Mouse (Mus musculus) cerebellum, adult 2 months (tissue): ENCODE measurements at regions not wholly inside any gene's neighbourhood (a gene's known extent, or its start where the extent isn't known, plus 50 kb on each side); places are given as distances from the start of the nearest gene placed in this dataset.

Source experiments
- DNase-seq, 2 experiments: peaks; one replicate each; pipeline ENCODE4 v3.0.0; 2021
- H3K27ac ChIP-seq: fragments of 200-500 bp; 2 replicates; pipeline ENCODE4 v1.5.1; 2012; ENCODE audit warnings: low read length, control low read depth, inconsistent platforms; ENCODE audit not compliant: insufficient read depth
- H3K27me3 ChIP-seq: fragments of 200-500 bp; 2 replicates; pipeline ENCODE4 v1.6.1; 2012; ENCODE audit warnings: inconsistent platforms, mild to moderate bottlenecking, low read length, moderate library complexity; ENCODE audit not compliant: control insufficient read depth, insufficient read depth
- H3K4me1 ChIP-seq: fragments of 200-500 bp; 2 replicates; pipeline ENCODE4 v1.6.1; 2011; ENCODE audit warnings: low read length; ENCODE audit not compliant: control insufficient read depth, insufficient read depth
- H3K4me3 ChIP-seq: fragments of 200-500 bp; replicated peaks from 2 replicates; pipeline ENCODE3; 2011; ENCODE audit warnings: mild to moderate bottlenecking, low read depth, low read length, control low read depth; ENCODE audit not compliant: insufficient read depth
- CTCF ChIP-seq: fragments of 200-500 bp; IDR thresholded peaks from 2 replicates; pipeline ENCODE4 v1.5.1; 2011; ENCODE audit warnings: low read depth, mild to moderate bottlenecking, control low read depth, low read length, moderate library complexity, borderline replicate concordance; ENCODE audit not compliant: insufficient read depth
- POLR2A ChIP-seq: fragments of 200-500 bp; IDR thresholded peaks from 2 replicates; pipeline ENCODE4 v1.6.1; 2011; ENCODE audit warnings: low read length, control low read depth, borderline replicate concordance; ENCODE audit not compliant: insufficient read depth
- WGBS: fragments of 180-500 bp; shearing (Covaris S2); methylation state at CpG from one replicate; pipeline ENCODE4 v1.1.7; 2018; 5-methylcytosine and 5-hydroxymethylcytosine counted together

DNA sequence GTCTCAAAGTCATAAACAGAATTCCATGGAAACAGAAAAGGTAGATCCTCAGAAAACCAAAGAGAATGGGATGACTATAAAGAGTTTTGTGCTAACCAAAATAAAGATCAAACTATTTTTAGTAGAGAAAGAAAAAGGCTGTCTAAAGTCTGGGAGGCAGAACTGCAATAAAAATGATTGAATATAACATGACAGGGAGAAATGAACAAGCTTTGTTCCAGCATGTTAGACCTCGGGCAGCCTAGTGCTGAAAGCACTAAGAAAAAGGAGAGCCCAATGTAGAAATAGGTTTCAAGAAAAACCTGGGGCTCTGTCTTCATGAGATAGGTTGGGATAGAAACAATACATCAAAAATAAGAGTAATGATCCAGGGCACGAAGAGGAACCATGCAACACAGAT, 135.4 kb upstream of the Pcdh7 start:
- Histone ChIP-seq H3K4me3 (no peak overlapping the region), H3K27me3 (no peaks in the 10 kb centered on the region), H3K4me1 (no peaks in the 10 kb centered on the region), H3K27ac (no peak overlapping the region)
- 66% methylated on average over 2 of the region's 2 CpGs for whole genome bisulfite sequencing
- TF ChIP-seq POLR2A, result no peak
- no peak for TF ChIP-seq CTCF
- DNase-seq, result no peak

DNA sequence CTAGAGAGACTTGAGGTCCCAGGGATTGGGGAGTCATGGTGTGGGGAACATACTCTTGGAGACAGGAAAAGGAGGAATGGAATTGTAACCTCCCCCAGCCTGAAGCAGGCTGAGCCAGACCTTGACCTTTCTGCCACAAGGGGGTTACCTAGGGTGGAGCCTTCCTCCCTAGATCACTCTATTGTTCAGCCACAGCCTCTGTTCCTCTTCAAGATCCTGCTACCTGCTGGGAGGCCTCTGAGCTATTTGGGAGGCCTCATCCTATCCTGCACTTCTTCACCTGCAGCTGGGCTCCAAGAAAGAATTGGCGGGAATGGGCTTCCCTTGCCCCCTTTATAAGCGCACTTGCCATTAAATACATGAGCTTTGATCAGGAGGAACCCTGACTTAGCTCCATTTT, 130.8 kb upstream of the Pcdh7 start:
- DNase-seq, result no peak
- no peaks in the 10 kb centered on the region for H3K4me1 ChIP-seq
- 79% methylated on average over 2 of the region's 2 CpGs for WGBS
- no peak overlapping the region for H3K4me3 ChIP-seq
- TF ChIP-seq CTCF, result no peak
- H3K27me3 ChIP-seq, result no peaks in the 10 kb centered on the region
- no peak overlapping the region for H3K27ac ChIP-seq

DNA sequence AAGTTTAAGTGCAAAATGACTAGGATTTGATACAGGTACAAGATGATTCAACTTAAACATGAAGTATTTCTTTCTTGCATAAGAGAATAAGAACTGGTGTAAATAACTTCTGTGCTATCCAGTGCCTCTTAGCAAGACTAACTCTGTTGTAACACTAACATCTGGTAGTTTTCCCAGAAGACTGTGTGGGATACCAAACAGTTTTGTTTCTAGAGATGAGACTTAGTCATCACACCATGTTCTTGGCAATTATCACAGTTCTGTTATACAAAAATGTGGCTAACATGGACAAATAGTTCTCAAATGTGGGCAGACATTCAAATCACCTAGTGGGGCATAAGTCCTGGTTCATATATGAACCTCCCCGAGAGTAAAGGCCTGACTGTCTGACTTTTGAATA, 121.8 kb upstream of the Pcdh7 start:
- no peak for TF ChIP-seq CTCF
- H3K4me1 ChIP-seq, result no peaks in the 10 kb centered on the region
- WGBS, result 76% methylated on average over 1 of the region's 1 CpGs
- H3K27me3 ChIP-seq, result no peaks in the 10 kb centered on the region
- no peak overlapping the region for H3K4me3 ChIP-seq
- no peak for DNase-seq
- H3K27ac ChIP-seq, result no peak overlapping the region

DNA sequence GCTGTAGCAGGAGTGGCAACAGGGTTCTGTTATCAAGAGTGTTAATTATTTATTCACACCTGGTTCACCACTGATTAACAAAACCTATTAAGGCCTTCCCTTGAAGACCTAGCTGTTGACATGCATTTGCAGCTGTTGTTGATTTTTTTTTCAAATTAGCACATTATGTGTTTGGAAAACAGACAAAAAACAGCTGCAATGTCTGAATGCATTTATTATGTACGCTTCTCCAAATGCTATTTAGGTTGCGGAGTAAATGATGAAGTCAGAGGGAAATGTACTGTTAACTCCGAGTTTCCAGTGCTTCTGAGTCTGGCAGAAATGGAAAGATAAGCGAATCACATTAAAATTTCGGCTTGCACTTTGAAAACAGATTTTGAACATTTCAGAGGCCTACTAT, 120.7 kb upstream of the Pcdh7 start:
- Histone ChIP-seq H3K27ac (no peak overlapping the region), H3K27me3 (no peaks in the 10 kb centered on the region), H3K4me1 (no peaks in the 10 kb centered on the region), H3K4me3 (no peak overlapping the region)
- no peak for DNase-seq
- no peak for TF ChIP-seq POLR2A
- TF ChIP-seq CTCF, result no peak
- 93% methylated on average over 5 of the region's 5 CpGs for WGBS

DNA sequence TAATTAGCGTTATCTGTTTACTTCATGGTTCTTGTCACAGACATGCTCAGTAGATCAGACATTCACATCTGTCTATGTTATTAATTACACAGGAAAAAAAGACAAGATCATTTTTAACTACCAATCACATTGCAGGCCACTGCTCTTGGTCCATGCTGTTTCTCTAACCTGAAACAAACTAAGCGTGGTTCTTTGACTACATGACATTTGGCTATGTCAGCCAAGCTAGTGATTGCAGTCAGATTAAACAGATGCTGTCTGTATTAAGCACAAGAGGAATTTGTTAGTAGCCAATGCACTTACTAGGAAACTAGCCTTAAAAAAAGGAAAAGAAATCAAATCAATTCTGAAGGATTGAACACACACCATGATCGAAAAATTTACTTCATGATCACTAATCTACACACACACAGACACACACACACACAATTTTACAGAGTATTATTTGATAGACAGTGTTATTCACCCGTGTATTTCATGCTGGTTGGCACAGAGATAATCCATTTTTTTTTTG, 119.5 kb upstream of the Pcdh7 start:
- Histone ChIP-seq H3K27me3 (no peaks in the 10 kb centered on the region), H3K27ac (no peak overlapping the region), H3K4me1 (no peaks in the 10 kb centered on the region), H3K4me3 (no peak overlapping the region)
- 13% methylated on average over 4 of the region's 4 CpGs for WGBS
- TF ChIP-seq POLR2A (no peak), CTCF (no peak)
- DNase-seq, result peak in 1 of 2 experiments; percentile 4
